Mouse (Mus musculus) heart, adult 2 months (tissue): Measurements from ENCODE around the gene Rarg. TPM values are rescaled to one million over a fixed set of nuclear protein-coding genes. Genes with fewer than 3 reads are reported as not detected.

Experiments used
- DNase-seq, 2 experiments: peaks; one replicate each; pipeline ENCODE4 v3.0.0; 2021
- H3K27ac ChIP-seq: fragments of 200-600 bp; 2 replicates; pipeline ENCODE4 v1.8.1; 2022
- H3K27me3 ChIP-seq: fragments of 200-500 bp; 2 replicates; pipeline ENCODE4 v1.6.1; 2012; ENCODE audit warnings: mild to moderate bottlenecking, low read length, inconsistent platforms, mixed read lengths; ENCODE audit not compliant: control insufficient read depth, insufficient read depth
- H3K36me3 ChIP-seq: fragments of 200-500 bp; 2 replicates; pipeline ENCODE4 v1.6.1; 2012; ENCODE audit warnings: low read length, inconsistent platforms; ENCODE audit not compliant: control insufficient read depth, insufficient read depth
- H3K4me1 ChIP-seq: fragments of 200-500 bp; 2 replicates; pipeline ENCODE4 v1.6.1; 2011; ENCODE audit warnings: low read length; ENCODE audit not compliant: control insufficient read depth, insufficient read depth
- H3K4me3 ChIP-seq: fragments of 200-600 bp; 2 replicates; pipeline ENCODE4 v1.8.1; 2022
- H3K79me2 ChIP-seq: fragments of 200-500 bp; replicated peaks from 2 replicates; pipeline ENCODE4 v1.6.1; 2012; ENCODE audit warnings: mild to moderate bottlenecking, inconsistent platforms, low read length, moderate library complexity, mixed read lengths; ENCODE audit not compliant: control insufficient read depth, insufficient read depth
- H3K9ac ChIP-seq: fragments of 200-500 bp; 2 replicates; pipeline ENCODE4 v1.6.1; 2012; ENCODE audit warnings: low read depth, mild to moderate bottlenecking, control low read depth, inconsistent platforms, low read length, mixed read lengths
- CTCF ChIP-seq: fragments of 200-600 bp; IDR thresholded peaks from 2 replicates; pipeline ENCODE4 v1.8.1; 2022; ENCODE audit warnings: antibody characterized with exemption, mild to moderate bottlenecking, moderate library complexity
- EP300 ChIP-seq: fragments of 200-500 bp; IDR thresholded peaks from 2 replicates; pipeline ENCODE4 v1.6.1; 2011; ENCODE audit warnings: low read depth, low read length, control low read depth; ENCODE audit not compliant: insufficient read depth
- POLR2A ChIP-seq: fragments of 200-500 bp; IDR thresholded peaks from 2 replicates; pipeline ENCODE4 v1.6.1; 2011; ENCODE audit warnings: mild to moderate bottlenecking, low read depth, low read length, control low read depth; ENCODE audit not compliant: insufficient read depth
- whole genome bisulfite sequencing: fragments of 180-500 bp; shearing (Covaris S2); methylation state at CpG from one replicate; pipeline ENCODE4 v1.1.7; 2018; 5-methylcytosine and 5-hydroxymethylcytosine counted together
- intact Hi-C: fragments of 180-260 bp; cut with DNase I; formaldehyde crosslinking; loops from one replicate; pipeline ENCODE4 v1.15.1; 2025
- polyA plus RNA-seq: library from polyadenylated mRNA; depleted of rRNA; stranded (reverse); fragments of >200 nt; gene quantifications from 2 replicates; pipeline ENCODE4 v1.2.3, GENCODE M21; 2012
- total RNA-seq, 2 experiments: library from RNA; stranded (reverse); gene quantifications; 2 replicates each; pipeline ENCODE4 v1.2.3; 2021

Rarg gene
- total and polyA plus RNA-seq, 3 experiments, result 18.1 to 20.3 (median 19.9) TPM

- peaks cover 3% of the 10 kb centered on the region; the same call in 1 of the 2 replicates for H3K79me2 ChIP-seq
- H3K4me3 ChIP-seq, result no peak overlapping the region
- no peaks in the 10 kb centered on the region for H3K27me3 ChIP-seq
- DNase-seq, result no peak
- H3K36me3 ChIP-seq, result peaks cover 19% of the 10 kb centered on the region
- 82% methylated on average over 8 of the region's 8 CpGs for WGBS
- intact Hi-C loops, result no loop called here
- H3K9ac ChIP-seq, result no peak overlapping the region
- H3K4me1 ChIP-seq, result peaks cover 9% of the 10 kb centered on the region
- no peak for TF ChIP-seq POLR2A
- no peak for TF ChIP-seq EP300
- no peak for TF ChIP-seq CTCF
- no peak overlapping the region for H3K27ac ChIP-seq
These were observed 48.2 kb downstream of the Rarg start for GRCm38 (mm10) chr15:102209114-102209513.

GRCm38 (mm10) chr15:102208092-102208561, 49.2 kb downstream of the Rarg start:
- 75% methylated on average over 9 of the region's 9 CpGs for WGBS
- H3K9ac ChIP-seq, result no peak overlapping the region
- peaks cover 19% of the 10 kb centered on the region for H3K36me3 ChIP-seq

GRCm38 (mm10) chr15:102207351-102207750, 50.0 kb downstream of the Rarg start:
- H3K27me3 ChIP-seq, result no peaks in the 10 kb centered on the region
- peaks cover 20% of the 10 kb centered on the region for H3K36me3 ChIP-seq
- no peak overlapping the region for H3K9ac ChIP-seq
- H3K27ac ChIP-seq, result no peak overlapping the region
- H3K4me3 ChIP-seq, result no peak overlapping the region
- TF ChIP-seq POLR2A (no peak), CTCF (no peak), EP300 (no peak)
- H3K4me1 ChIP-seq, result peaks cover 9% of the 10 kb centered on the region
- 76% methylated on average over 3 of the region's 3 CpGs for WGBS
- peaks cover 3% of the 10 kb centered on the region; the same call in 1 of the 2 replicates for H3K79me2 ChIP-seq
- no peak for DNase-seq
- intact Hi-C loops, result no loop called here

More at GRCm38 (mm10) chr15:102208092-102208561, 49.2 kb downstream of the Rarg start:
- TF ChIP-seq CTCF (no peak), EP300 (no peak), POLR2A (no peak)
- H3K27ac ChIP-seq, result no peak overlapping the region
- peaks cover 9% of the 10 kb centered on the region for H3K4me1 ChIP-seq
- H3K79me2 ChIP-seq, result peaks cover 3% of the 10 kb centered on the region; the same call in 1 of the 2 replicates
- no peak overlapping the region for H3K4me3 ChIP-seq
- H3K27me3 ChIP-seq, result no peaks in the 10 kb centered on the region
- no peak for DNase-seq
- intact Hi-C loops, result no loop called here

GRCm38 (mm10) chr15:102205779-102206178, 51.5 kb downstream of the Rarg start:
- no peak for TF ChIP-seq CTCF
- no peak for TF ChIP-seq POLR2A
- TF ChIP-seq EP300, result no peak
- H3K4me3 ChIP-seq, result no peak overlapping the region
- DNase-seq, result no peak
- peaks cover 9% of the 10 kb centered on the region for H3K4me1 ChIP-seq
- H3K27ac ChIP-seq, result no peak overlapping the region
- intact Hi-C loops, result loop anchor here (2.0 kb wide), 2 partner anchors 27 to 41 kb away; no protein-coding TSS in a partner anchor
- no peaks in the 10 kb centered on the region for H3K27me3 ChIP-seq
- H3K36me3 ChIP-seq, result peaks cover 21% of the 10 kb centered on the region
- H3K9ac ChIP-seq, result no peak overlapping the region
- 25% methylated on average over 8 of the region's 8 CpGs for WGBS
- H3K79me2 ChIP-seq, result peaks cover 3% of the 10 kb centered on the region; the same call in 1 of the 2 replicates

- Histone ChIP-seq H3K27ac (peak within 1 kb of the TSS; percentile 82), H3K4me3 (peak within 1 kb of the TSS; percentile 73), H3K36me3 (peaks cover 21% of the 10 kb centered on the region), H3K27me3 (no peaks in the 10 kb centered on the region), H3K9ac (peak within 1 kb of the TSS; percentile 99), H3K4me1 (peaks cover 9% of the 10 kb centered on the region), H3K79me2 (peaks cover 3% of the 10 kb centered on the region; the same call in 1 of the 2 replicates)
- intact Hi-C loops, result loop anchor here (2.0 kb wide), 2 partner anchors 26 to 42 kb away; no protein-coding TSS in a partner anchor
- TF ChIP-seq EP300 (no peak), POLR2A (no peak), CTCF (no peak)
- DNase-seq, result no peak
- 50% methylated on average over 19 of the region's 19 CpGs for WGBS
These were observed 52.4 kb downstream of the Rarg start, which contains the start of gene Csad for GRCm38 (mm10) chr15:102204674-102205505. Gene Csad (minus strand): TSS chr15:102204724.
